Mouse (Mus musculus) testis, postnatal 10 days (tissue): ENCODE data around the gene Cux1.
"Not testable (repeated sequence)": the region's sequence is repeated elsewhere in the genome, so short reads cannot be mapped to it uniquely, and the experiment has no call there.

Experiments
- DNase-seq: peaks from one replicate; pipeline ENCODE4 v3.0.0; 2021; ENCODE audit warnings: low spot score

Cux1 gene

GRCm38 (mm10) chr5:136243851-136244761, 323.2 kb downstream of the Cux1 start:
- DNase-seq: no peak

- no peak for DNase-seq
These were observed 326.1 kb downstream of the Cux1 start for GRCm38 (mm10) chr5:136241161-136241560.

- DNase-seq: no peak
These were observed 326.9 kb downstream of the Cux1 start for GRCm38 (mm10) chr5:136240381-136240780.

GRCm38 (mm10) chr5:136237607-136238006, 329.7 kb downstream of the Cux1 start:
- no peak for DNase-seq

GRCm38 (mm10) chr5:136236611-136237010, 330.7 kb downstream of the Cux1 start:
- no peak for DNase-seq

- DNase-seq: no peak
These were observed 336.8 kb downstream of the Cux1 start for GRCm38 (mm10) chr5:136230348-136231035.

GRCm38 (mm10) chr5:136226246-136226876, 340.9 kb downstream of the Cux1 start:
- DNase-seq: no peak

DNA sequence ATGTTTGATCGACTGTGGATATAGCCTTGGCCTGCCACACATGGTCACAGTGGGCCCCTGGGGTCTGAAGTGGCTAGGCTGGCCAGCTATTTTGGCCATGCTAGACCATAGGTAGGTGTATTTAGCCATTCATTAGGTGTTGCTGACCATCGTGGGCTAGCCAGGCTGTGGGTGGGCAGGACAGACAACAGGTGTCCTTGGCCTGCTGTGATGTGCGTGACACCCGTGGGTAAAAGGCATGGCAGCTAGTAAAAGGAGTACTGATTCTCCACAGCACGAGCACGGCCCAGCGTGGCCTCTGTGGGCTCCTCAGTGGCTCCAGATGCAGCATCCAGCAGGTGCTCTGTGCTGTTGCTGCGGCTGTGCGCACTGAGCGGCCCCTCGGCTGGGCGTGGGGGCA, 348.7 kb downstream of the Cux1 start:
- no peak for DNase-seq

DNA sequence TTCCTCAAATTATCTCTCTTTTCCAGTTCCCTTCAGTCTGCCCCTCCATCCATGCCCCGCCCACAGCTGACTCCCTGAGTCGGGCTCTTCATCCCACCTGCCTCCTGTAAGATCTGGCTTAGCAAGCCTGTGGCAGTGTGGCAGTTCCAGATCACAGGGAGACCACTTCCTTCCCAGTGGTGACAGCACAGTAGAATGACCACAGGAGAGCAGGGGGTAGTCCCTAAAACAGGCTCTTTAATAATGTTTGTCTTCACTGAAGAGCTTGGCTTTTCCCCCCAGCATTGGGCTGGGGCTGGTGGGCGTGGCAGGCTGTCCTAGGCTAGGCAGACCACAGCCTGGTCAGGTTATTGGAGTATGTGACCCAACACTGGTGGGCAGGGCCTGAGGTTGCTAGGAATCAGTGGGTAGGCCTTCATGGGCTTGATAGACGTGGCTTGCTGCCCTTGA, 349.3 kb downstream of the Cux1 start:
- DNase-seq: no peak

DNA sequence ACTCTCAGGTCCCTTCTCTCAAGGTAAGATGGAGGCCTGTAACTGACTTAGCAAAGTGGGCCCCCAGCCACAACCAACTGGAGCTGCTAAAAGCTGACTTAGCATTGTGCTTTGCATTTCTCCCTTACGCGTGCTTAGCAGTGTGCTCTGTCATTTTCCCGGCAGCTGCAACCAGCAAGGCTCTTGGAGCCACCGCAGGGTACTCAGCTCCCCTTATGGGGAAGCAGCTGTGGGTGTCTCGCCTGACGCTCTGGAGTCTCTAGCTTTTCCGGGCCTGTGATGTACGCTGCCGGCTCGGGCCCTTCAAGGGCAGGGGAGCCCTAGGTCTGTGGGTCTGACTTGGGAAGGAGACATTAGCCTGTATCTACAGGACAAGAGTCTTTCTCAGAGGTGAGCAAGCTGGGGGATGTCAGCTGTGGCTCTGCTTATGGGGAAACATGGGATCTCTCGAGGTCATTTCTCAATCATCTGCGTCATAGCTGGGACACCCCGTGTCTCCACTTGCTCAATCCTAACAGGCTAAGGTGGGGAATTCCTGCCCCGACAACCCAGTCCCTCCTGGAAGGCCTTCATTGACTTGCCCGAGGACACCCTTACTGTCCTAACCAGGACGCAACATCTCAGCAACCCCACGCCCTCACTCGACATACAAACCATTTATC, 350.2 kb downstream of the Cux1 start:
- DNase-seq: no peak

- peak; percentile 70 for DNase-seq
These were observed 351.3 kb downstream of the Cux1 start for GRCm38 (mm10) chr5:136215958-136216357.

DNA sequence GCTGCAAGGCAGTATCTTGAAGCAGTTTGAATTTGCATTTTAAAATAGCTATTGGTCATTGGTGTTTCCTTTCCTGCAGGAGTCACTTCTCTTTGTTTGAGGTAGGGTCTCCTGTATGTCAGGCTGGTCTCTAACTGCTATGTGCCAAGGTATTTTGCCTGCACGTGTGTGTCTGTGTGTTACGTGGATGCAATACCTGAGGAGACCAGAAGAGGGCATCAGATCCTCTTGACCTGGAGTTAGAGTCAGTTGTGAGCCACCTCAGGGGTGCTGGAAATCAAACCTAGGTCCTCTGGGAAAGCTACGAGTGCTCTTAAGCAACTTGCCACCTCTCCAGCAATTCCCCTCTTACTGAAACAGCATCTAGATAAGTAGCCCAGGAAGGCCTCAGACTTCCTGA, 352.1 kb downstream of the Cux1 start:
- DNase-seq: no peak

GRCm38 (mm10) chr5:136213716-136214115, 353.6 kb downstream of the Cux1 start:
- no peak for DNase-seq

DNA sequence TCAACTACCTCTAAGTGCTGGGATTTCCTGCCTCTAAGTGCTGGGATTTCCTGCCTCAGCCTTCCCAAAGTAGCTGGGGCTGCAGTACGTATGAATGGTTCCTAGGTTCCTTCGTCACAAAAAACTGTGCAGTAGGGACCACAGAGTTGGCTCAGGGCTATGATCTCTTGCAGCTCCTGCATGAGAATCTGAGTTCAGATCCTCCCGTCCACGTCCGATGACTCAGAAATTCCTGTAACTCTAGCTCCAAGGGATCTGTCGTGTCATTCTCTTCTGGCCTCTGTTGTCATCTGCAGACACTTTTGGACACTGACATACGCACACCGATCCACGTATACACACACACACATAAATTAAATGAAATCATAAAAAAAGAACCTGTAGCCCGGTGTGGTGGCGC, 354.6 kb downstream of the Cux1 start:
- DNase-seq: no peak

- not testable (repeated sequence) for DNase-seq
These were observed 355.8 kb downstream of the Cux1 start for GRCm38 (mm10) chr5:136211341-136212102.

DNA sequence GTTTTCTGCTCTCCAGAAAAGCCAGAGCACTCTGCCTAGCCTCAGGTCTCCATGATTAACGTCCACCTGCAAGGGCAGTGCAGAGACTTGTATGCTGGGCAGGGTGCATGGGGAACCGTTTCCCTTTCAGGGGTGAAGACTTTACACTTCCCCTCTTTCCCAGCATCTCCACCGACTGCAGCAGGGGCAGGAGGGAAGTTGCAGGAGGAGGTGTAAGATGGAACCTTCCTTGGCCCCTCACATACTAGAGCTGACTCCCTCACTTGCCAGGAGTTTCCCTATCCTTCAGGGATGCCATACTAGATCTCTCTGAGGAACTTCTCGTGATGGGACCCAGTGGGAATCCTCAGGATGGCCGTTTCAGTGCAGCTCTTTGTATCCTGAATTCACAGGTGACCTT, 356.7 kb downstream of the Cux1 start:
- no peak for DNase-seq

- DNase-seq: peak; percentile 64
These were observed 365.5 kb downstream of the Cux1 start for GRCm38 (mm10) chr5:136201832-136202231.

DNA sequence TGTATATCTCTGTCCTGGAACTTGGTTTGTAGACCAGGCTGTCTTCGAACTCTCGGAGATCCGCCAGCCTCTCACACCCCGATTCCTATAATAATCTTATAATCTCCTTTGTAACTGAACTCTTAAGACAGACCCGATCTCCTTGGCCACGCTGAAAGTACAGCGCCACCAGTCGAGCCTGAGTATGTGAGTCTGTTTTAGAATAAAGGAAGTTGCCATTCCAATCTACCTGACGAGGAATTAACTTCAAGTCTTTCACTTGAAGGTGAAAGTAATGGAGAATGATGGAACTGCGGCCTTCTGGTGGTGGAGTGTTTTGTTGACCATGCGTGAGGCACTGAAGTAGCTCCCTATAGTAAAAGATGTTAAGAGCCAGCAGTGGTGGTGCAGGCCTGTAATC, 367.8 kb downstream of the Cux1 start:
- no peak for DNase-seq

DNA sequence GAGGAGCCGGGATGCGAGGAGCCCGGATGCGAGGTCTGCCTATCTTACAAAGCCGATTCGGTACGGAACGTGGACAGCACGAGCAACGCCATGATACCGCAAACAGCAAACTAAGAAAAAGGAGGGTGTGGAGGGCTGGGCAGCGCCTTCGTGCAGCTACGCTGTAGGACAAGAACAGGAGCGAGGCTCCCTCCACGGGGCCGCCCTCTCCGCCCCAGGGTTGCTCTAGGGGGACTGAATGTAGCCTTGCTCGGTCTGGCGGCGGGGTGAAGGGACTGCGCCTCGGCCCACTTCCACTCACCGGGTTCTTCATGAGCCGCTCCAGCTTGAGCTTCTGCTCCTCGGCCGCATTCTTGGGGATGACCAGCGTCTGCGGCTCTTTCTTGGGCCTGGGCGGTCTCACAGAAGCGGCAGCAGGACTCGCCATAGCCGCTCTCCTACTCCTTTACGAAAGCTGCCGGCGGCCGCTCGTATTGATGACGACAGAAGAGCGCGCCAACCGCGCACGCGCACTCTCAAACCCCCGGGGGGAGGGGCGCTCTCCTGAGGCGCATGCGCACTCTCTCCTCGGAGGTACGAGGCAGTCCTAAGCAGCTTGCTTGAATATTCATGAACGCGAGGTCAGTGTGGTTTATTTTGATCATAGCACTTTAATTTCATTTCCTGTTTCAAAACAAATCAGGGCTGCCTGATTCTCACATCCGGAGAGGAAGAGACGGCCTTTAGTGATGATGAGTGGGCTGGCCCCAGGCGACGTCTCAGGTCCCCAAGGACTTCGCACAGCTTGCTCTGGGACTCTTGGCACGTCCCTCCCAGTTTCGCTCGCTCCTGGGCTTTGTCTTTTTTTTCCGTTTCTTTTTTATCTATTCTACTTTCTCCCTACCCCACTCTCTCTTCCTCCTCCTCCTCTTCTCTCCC, 368.6 kb downstream of the Cux1 start, which contains the start of gene Prkrip1:
Gene Prkrip1 (minus strand): TSS at position 490 of the 918 bp plus-strand sequence.
- DNase-seq: peak; percentile 97
